Mouse (Mus musculus) urinary bladder, postnatal 14 days (tissue): Measurements from ENCODE around the gene Dnajb5.
A peak's percentile ranks its signal among the peaks of the same experiment; 100 is the strongest.

Experiments used
- DNase-seq: peaks from one replicate; pipeline ENCODE4 v3.0.0; 2021; ENCODE audit warnings: low spot score

The Dnajb5 gene

GRCm38 (mm10) chr4:42949676-42950051 is at the start of gene Dnajb5:
Gene Dnajb5, plus strand, starts transcription at chr4:42949814.
- peak; percentile 96 for DNase-seq

GRCm38 (mm10) chr4:42900878-42901277 is 48.7 kb upstream of the Dnajb5 start:
- no peak for DNase-seq

- DNase-seq, result no peak
Measured at GRCm38 (mm10) chr4:42902174-42902573, 47.4 kb upstream of the Dnajb5 start.

GRCm38 (mm10) chr4:42902730-42903129 is 46.9 kb upstream of the Dnajb5 start:
- no peak for DNase-seq

GRCm38 (mm10) chr4:42903942-42904341 is 45.7 kb upstream of the Dnajb5 start:
- DNase-seq, result no peak

GRCm38 (mm10) chr4:42904523-42904922 is 45.1 kb upstream of the Dnajb5 start:
- DNase-seq, result no peak

GRCm38 (mm10) chr4:42904966-42905365 is 44.6 kb upstream of the Dnajb5 start:
- no peak for DNase-seq

- no peak for DNase-seq
Measured at GRCm38 (mm10) chr4:42913391-42913790, 36.2 kb upstream of the Dnajb5 start.

- no peak for DNase-seq
Measured at GRCm38 (mm10) chr4:42915311-42915710, 34.3 kb upstream of the Dnajb5 start.

- no peak for DNase-seq
Measured at GRCm38 (mm10) chr4:42915966-42916365, 33.6 kb upstream of the Dnajb5 start.

GRCm38 (mm10) chr4:42916617-42917401 is 32.8 kb upstream of the Dnajb5 start, which contains the start of gene Phf24:
Gene Phf24, plus strand, starts transcription at chr4:42916660.
- DNase-seq, result peak; percentile 11

- DNase-seq, result no peak
Measured at GRCm38 (mm10) chr4:42917402-42917774, 32.2 kb upstream of the Dnajb5 start.

- DNase-seq, result no peak
Measured at GRCm38 (mm10) chr4:42920726-42921125, 28.9 kb upstream of the Dnajb5 start.

- DNase-seq, result no peak
Measured at GRCm38 (mm10) chr4:42921536-42921935, 28.1 kb upstream of the Dnajb5 start.

- DNase-seq, result no peak
Measured at GRCm38 (mm10) chr4:42922056-42922455, 27.6 kb upstream of the Dnajb5 start.

- DNase-seq, result no peak
Measured at GRCm38 (mm10) chr4:42922461-42922860, 27.2 kb upstream of the Dnajb5 start.

GRCm38 (mm10) chr4:42924095-42924710 is 25.4 kb upstream of the Dnajb5 start:
- no peak for DNase-seq

- no peak for DNase-seq
Measured at GRCm38 (mm10) chr4:42928209-42928608, 21.4 kb upstream of the Dnajb5 start.

- no peak for DNase-seq
Measured at GRCm38 (mm10) chr4:42928952-42929351, 20.7 kb upstream of the Dnajb5 start.

- DNase-seq, result no peak
Measured at GRCm38 (mm10) chr4:42932229-42932969, 17.2 kb upstream of the Dnajb5 start.

GRCm38 (mm10) chr4:42933630-42934029 is 16.0 kb upstream of the Dnajb5 start:
- DNase-seq, result peak; percentile 77

GRCm38 (mm10) chr4:42941396-42941795 is 8.2 kb upstream of the Dnajb5 start:
- DNase-seq, result no peak

- DNase-seq, result no peak
Measured at GRCm38 (mm10) chr4:42943341-42943740, 6.3 kb upstream of the Dnajb5 start.
